8 mouse cellular contexts compared by ENCODE assay signal in the genomic region with DNA sequence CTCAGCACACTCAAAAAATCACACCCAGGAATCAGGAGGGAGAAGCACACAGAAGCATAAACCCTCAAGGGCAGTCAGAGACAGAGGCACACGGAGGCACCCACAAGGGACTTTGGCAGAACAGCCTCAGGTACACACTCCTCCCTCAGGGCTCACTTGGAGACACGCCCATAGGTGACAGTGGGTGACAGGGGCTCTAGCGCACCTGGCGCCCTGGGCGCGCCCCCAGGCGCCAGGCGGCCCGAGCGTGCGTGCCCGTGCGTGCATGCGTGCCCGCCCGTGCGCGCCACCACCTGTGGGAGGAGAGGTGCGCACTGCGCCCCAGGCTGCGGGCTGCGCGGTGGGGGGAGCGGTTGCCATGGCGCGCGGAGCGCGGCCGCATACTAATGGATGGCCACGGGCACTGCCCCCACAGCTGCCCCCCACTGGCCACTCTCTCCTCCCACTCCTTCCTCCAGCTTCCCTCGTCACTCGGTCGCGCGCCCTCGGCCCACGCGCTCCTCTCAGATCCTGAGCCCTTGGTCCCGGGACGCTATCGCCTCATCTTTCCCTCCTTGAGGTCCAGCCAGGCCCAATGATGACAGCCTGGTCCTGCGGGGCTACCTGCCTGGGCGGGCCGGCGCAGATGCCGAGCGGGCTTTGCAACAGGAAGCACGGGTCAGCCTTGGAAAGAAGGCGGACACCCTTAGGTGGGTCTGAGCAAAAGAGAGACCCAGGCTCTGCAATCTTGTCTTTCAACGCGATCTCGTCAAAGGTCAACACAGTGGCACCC. TPM values are rescaled to one million over a fixed set of nuclear protein-coding genes. Genes with fewer than 3 reads are reported as not detected.
DNase-seq lines count a peak whose midpoint lies in the region; ATAC-seq lines count a peak whose summit lies in the region.

No protein-coding gene starts in this region.

- peak; percentile 71 for DNase-seq in adrenal gland, adult 2 months
- no peak for DNase-seq in adrenal gland, adult 8-10 months
- DNase-seq in T-cell, adult 2 months (ENCODE audit: low spot score), result peak; percentile 70
- peak; percentile 59 for DNase-seq in embryonic facial prominence, embryonic 11.5 days (ENCODE audit: low spot score)
- peak; percentile 43 for DNase-seq in hindbrain, embryonic 10.5 days (ENCODE audit: low spot score)
- DNase-seq in layer of hippocampus, postnatal 36 days, result peak; percentile 61 to 63
- DNase-seq in lung, postnatal 4 days, result peak; percentile 65 to 77
- DNase-seq in splenic B cell, adult 2 months (ENCODE audit: low read depth, low spot score), result peak; percentile 71

- peak overlapping the region; percentile 43 for H3K9ac ChIP-seq in embryonic facial prominence, embryonic 11.5 days (replicated peaks; ENCODE audit: low read length)

- H3K27me3 ChIP-seq in embryonic facial prominence, embryonic 11.5 days (ENCODE audit: control insufficient read depth, insufficient read depth, low read length), result no peaks in the 10 kb centered on the region
- H3K27me3 ChIP-seq in hindbrain, embryonic 10.5 days (ENCODE audit: insufficient read depth, poor library complexity, severe bottlenecking), result peaks cover 35% of the 10 kb centered on the region
- no peaks in the 10 kb centered on the region for H3K27me3 ChIP-seq in splenic B cell, adult 2 months (ENCODE audit: control insufficient read depth, insufficient read depth, low read length, poor library complexity, severe bottlenecking)

- no peaks in the 10 kb centered on the region for H3K36me3 ChIP-seq in embryonic facial prominence, embryonic 11.5 days (replicated peaks; ENCODE audit: control insufficient read depth, insufficient read depth, low read depth, low read length)
- H3K36me3 ChIP-seq in hindbrain, embryonic 10.5 days, result peaks cover 3% of the 10 kb centered on the region; the same call in 1 of the 2 replicates
- no peaks in the 10 kb centered on the region for H3K36me3 ChIP-seq in splenic B cell, adult 2 months (ENCODE audit: control insufficient read depth, insufficient read depth, low read length, poor library complexity, severe bottlenecking)

- under 1% methylated on average over 44 of the region's 53 CpGs for WGBS in embryonic facial prominence, embryonic 11.5 days
- WGBS in hindbrain, embryonic 10.5 days, result 2% methylated on average over 53 of the region's 53 CpGs

- H3K4me3 ChIP-seq in embryonic facial prominence, embryonic 11.5 days (ENCODE audit: low read depth, low read length), result peak overlapping the region; percentile 36
- H3K4me3 ChIP-seq in hindbrain, embryonic 10.5 days, result peak overlapping the region; percentile 55

- H3K4me2 ChIP-seq in embryonic facial prominence, embryonic 11.5 days (ENCODE audit: low read depth, low read length), result peak overlapping the region; percentile 89

- ATAC-seq in embryonic facial prominence, embryonic 11.5 days (replicated peaks; ENCODE audit: insufficient number of reproducible peaks, low FRiP score, low TSS enrichment, low read depth), result no peak

- no peaks in the 10 kb centered on the region for H3K9me3 ChIP-seq in embryonic facial prominence, embryonic 11.5 days (replicated peaks; ENCODE audit: control insufficient read depth, low read length)
- H3K9me3 ChIP-seq in hindbrain, embryonic 10.5 days, result no peaks in the 10 kb centered on the region

- H3K4me1 ChIP-seq in embryonic facial prominence, embryonic 11.5 days (ENCODE audit: control insufficient read depth, insufficient read depth, low read length), result peaks cover 13% of the 10 kb centered on the region
- peaks cover 52% of the 10 kb centered on the region for H3K4me1 ChIP-seq in hindbrain, embryonic 10.5 days (replicated peaks)

- H3K27ac ChIP-seq in embryonic facial prominence, embryonic 11.5 days (replicated peaks; ENCODE audit: low read depth, low read length), result no peak overlapping the region
- H3K27ac ChIP-seq in hindbrain, embryonic 10.5 days, result peak overlapping the region; percentile 63

RNA-seq across cellular contexts. Expression of gene Wasf2, which starts 45.1 kb away (rescaled TPM):
- 100 to 1,000 TPM in 1 of 2 experiments, 10 to 100 TPM in 1; 99.4 to 130 TPM for total RNA-seq in adrenal gland, adult 2 months (2021)
- polyA plus RNA-seq in adrenal gland, adult 2 months (2012; rRNA removed), result 43.2 and 57.0 TPM in 2 replicates
- 100 to 1,000 TPM; 105 to 158 (median 133) TPM for total RNA-seq in adrenal gland, adult 8-10 months (2022)
- polyA plus RNA-seq in embryonic facial prominence, embryonic 11.5 days (2014; fragmentation: Nextera tagmentation; extraction: Ambion mirVana), result 66.9 and 75.9 TPM in 2 replicates
- 42.1 and 67.1 TPM in 2 replicates for polyA plus RNA-seq in hindbrain, embryonic 10.5 days (2016; fragmentation: Nextera tagmentation; extraction: Ambion mirVana)
- total RNA-seq in layer of hippocampus, postnatal 36 days (2021), result 10 to 100 TPM; 28.7 to 32.8 TPM
